Mouse (Mus musculus) macrophage (primary cell): Measurements from ENCODE around the gene Csf2ra. TPM values are rescaled to one million over a fixed set of nuclear protein-coding genes. Genes with fewer than 3 reads are reported as not detected.
"Not testable (repeated sequence)": the region's sequence is repeated elsewhere in the genome, so short reads cannot be mapped to it uniquely, and the experiment has no call there.

Experiments
- H3K27ac ChIP-seq: fragments of 350-480 bp; formaldehyde crosslinking; 2 replicates; pipeline ENCODE4 v1.9.0; 2021
- H3K36me3 ChIP-seq: fragments of 350-480 bp; formaldehyde crosslinking; 2 replicates; pipeline ENCODE4 v1.9.0; 2021; ENCODE audit errors: inconsistent target
- H3K4me3 ChIP-seq: fragments of 350-480 bp; formaldehyde crosslinking; 2 replicates; pipeline ENCODE4 v1.9.0; 2021; ENCODE audit errors: inconsistent target
- H3K79me2 ChIP-seq: fragments of 350-480 bp; formaldehyde crosslinking; 2 replicates; pipeline ENCODE4 v1.9.0; 2021; ENCODE audit errors: inconsistent target
- WGBS: methylation state at CpG from one replicate; pipeline ENCODE4 v1.1.7; 2026; ENCODE audit warnings: inconsistent platforms; ENCODE audit not compliant: missing documents; 5-methylcytosine and 5-hydroxymethylcytosine counted together
- polyA plus RNA-seq: library from polyadenylated mRNA; stranded (reverse); fragments of 250-400 nt; gene quantifications from 3 replicates; pipeline ENCODE4 v1.2.4, GENCODE M21; 2018; ENCODE audit warnings: inconsistent platforms
- total RNA-seq, 78 experiments: library from RNA; depleted of rRNA; stranded (reverse); fragments of 250-400 nt; gene quantifications; 1 replicate in 9 of 78; 2 replicates in 24 of 78; 3 replicates in 43 of 78; 4 replicates in 2 of 78; pipeline ENCODE4 v1.2.4; 2018; ENCODE audit warnings: inconsistent platforms in 56 of 78

The Csf2ra gene
- total RNA-seq (2018; cell fraction: chromatin; rRNA removed): 1,000 to 10,000 TPM in 3 of 26 experiments, 100 to 1,000 TPM in 23; 415 to 1,124 (median 731) TPM
- total RNA-seq (2018; cell fraction: cytosol; rRNA removed): 100 to 1,000 TPM in 8 of 26 experiments, 10 to 100 TPM in 18; 57.6 to 137 (median 87.6) TPM
- 100 to 1,000 TPM; 247 to 598 (median 373) TPM for total RNA-seq (2018; cell fraction: nucleus; rRNA removed)
- 95.2 to 123 TPM (median 109 TPM) in 3 replicates for polyA plus RNA-seq

DNA sequence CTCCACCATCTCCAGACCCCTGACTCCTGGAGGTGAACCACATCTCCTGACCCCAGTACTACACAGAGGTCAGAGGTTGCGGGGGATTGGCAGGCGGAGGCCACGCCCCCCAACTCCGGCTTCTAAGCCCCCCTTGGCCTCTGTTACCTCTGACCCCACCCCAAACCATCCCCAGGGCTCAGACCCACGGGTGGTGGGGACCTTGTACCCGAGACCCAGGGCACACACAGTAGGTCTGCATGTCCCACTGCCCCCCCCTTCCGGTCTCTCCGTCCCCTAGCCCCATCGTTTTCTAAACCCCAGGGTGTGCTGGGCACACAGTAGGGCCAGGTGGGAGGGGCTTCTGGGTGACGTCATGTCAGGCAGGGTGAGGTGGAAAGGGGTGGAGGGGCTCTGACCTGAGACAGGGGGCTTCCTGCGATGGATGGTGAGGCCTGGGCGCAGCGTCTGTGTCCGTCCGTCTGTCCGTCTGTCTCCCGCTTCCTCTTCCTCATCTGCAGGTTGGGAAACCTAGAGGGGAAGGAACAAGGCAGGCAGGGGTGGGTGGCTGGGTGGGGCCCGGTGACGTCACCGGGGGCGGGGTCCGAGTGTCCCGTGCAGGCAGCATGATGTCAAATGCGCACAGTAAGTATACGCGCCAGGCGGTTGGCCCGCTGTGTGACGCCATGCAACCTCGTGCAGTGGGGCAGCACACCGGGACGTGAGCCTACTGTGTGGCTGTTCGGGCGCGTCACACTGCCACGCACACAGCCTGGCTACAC lies at the start of gene Csf2ra:
Csf2ra (minus strand) TSS at position 489 of the 761 bp plus-strand sequence.
- H3K36me3 ChIP-seq: no peaks in the 10 kb centered on the region
- peak within 1 kb of the TSS; percentile 88 for H3K27ac ChIP-seq
- 40% methylated on average over 35 of the region's 36 CpGs for WGBS
- no peaks in the 10 kb centered on the region for H3K79me2 ChIP-seq
- peak within 1 kb of the TSS; percentile 69 for H3K4me3 ChIP-seq

- H3K4me3 ChIP-seq: no peak overlapping the region
- WGBS: 87% methylated on average over 1 of the region's 1 CpGs
These were observed 47.2 kb upstream of the Csf2ra start for GRCm38 (mm10) chr19:61275446-61275845.

DNA sequence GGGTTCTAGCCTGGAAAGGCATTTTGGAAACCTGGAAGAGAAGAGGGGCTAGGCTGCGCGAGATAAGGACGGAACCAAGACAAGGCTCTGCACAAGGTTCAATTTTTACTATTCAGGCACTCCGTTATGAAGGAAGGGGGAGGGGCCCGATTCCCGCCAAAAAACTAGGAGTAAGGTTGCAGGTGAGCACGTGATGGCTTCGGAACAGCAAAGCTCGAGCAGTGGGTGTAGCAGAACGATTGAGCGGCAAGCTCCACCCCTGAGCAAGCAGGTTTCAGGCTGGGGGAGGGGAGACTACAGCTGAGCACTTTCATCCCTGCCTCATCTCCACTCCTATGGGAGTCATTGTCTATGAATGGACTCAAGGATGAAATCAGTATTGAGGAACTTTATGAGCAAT lies 40.9 kb upstream of the Csf2ra start:
- not testable (repeated sequence) for H3K27ac ChIP-seq, H3K4me3 ChIP-seq, H3K36me3 ChIP-seq, H3K79me2 ChIP-seq
- 43% methylated on average over 11 of the region's 11 CpGs for WGBS

More at GRCm38 (mm10) chr19:61275446-61275845, 47.2 kb upstream of the Csf2ra start:
- no peaks in the 10 kb centered on the region for H3K36me3 ChIP-seq
- H3K27ac ChIP-seq: no peak overlapping the region
- H3K79me2 ChIP-seq: no peaks in the 10 kb centered on the region

- H3K27ac ChIP-seq: no peak overlapping the region
- H3K36me3 ChIP-seq: no peaks in the 10 kb centered on the region
- no peaks in the 10 kb centered on the region for H3K79me2 ChIP-seq
- 27% methylated on average over 7 of the region's 7 CpGs for WGBS
- no peak overlapping the region for H3K4me3 ChIP-seq
These were observed 38.9 kb upstream of the Csf2ra start for GRCm38 (mm10) chr19:61267141-61267540.

GRCm38 (mm10) chr19:61266651-61267050 lies 38.4 kb upstream of the Csf2ra start:
- H3K36me3 ChIP-seq: no peaks in the 10 kb centered on the region
- WGBS: 12% methylated on average over 22 of the region's 26 CpGs
- no peak overlapping the region for H3K27ac ChIP-seq
- H3K79me2 ChIP-seq: no peaks in the 10 kb centered on the region
- H3K4me3 ChIP-seq: no peak overlapping the region

- Histone ChIP-seq H3K27ac (no peak overlapping the region), H3K36me3 (no peaks in the 10 kb centered on the region), H3K4me3 (no peak overlapping the region), H3K79me2 (no peaks in the 10 kb centered on the region)
- WGBS: 3% methylated on average over 12 of the region's 12 CpGs
These were observed 38.0 kb upstream of the Csf2ra start for GRCm38 (mm10) chr19:61266246-61266615.

GRCm38 (mm10) chr19:61265349-61266245 lies 37.4 kb upstream of the Csf2ra start:
- 3% methylated on average over 3 of the region's 3 CpGs for WGBS
- peak overlapping the region; percentile 29; the same call in 1 of the 2 replicates for H3K4me3 ChIP-seq
- H3K36me3 ChIP-seq: no peaks in the 10 kb centered on the region
- no peaks in the 10 kb centered on the region for H3K79me2 ChIP-seq
- no peak overlapping the region for H3K27ac ChIP-seq

DNA sequence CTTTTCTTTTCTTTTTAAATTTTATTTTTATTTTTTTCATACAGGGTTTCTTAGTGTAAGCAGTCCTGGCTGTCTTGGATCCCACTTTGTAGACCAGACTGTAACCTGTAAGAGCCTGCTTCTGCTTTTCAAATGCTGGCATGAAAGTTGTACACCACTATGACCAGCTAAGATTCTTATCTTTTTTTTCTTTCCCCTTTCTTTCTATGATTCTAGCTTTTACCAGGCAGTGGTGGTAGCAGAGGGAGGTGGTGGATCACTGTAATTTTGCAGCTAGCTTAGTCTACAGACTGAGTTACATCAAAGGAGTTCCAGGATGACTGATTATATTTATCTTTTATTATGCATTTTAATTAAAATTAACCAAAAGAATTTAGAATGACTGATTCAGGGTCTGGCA lies 36.7 kb upstream of the Csf2ra start:
- H3K36me3 ChIP-seq: no peaks in the 10 kb centered on the region
- no peak overlapping the region for H3K27ac ChIP-seq
- H3K79me2 ChIP-seq: no peaks in the 10 kb centered on the region
- H3K4me3 ChIP-seq: no peak overlapping the region

DNA sequence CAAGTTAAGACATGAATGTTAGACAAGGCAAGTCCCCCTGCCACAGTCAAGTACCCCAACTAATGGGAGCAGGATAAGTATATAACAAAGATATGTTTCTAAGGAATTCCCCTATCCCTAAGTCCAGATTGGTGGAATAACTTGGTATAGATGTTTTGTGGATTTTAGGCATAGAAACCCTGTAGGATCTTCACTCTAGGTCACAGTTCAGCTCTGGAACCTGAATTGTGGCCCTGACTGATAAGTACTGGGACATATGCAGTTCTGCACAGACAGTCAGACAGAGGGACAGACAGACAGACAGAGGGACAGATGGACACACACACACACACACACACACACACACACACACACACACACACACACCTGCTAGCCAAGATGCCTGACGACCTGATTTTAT lies 36.0 kb upstream of the Csf2ra start:
- Histone ChIP-seq H3K79me2 (no peaks in the 10 kb centered on the region), H3K4me3 (no peak overlapping the region)
- WGBS: no CpG with 5 or more reads among the region's 1 CpGs

DNA sequence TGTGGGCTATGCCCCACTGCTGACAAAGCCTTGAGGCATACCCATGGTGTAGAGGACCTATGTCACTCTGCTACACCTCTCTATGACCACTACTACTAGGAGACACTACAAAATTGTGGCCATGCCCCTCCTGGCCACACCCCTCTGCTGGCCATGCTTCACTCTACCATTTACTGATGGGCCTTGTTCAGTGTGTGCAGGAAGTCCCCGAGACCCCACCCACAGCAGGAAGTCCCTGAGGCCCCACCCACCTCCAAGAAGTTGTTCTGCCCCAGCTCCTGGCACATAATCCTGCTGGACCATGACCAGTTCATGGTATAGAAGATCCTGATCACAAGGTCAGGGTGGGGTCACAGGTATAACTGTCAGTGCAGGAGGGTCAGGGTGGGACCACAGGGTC lies 33.0 kb upstream of the Csf2ra start:
- Histone ChIP-seq H3K36me3 (no peaks in the 10 kb centered on the region), H3K27ac (no peak overlapping the region), H3K79me2 (no peaks in the 10 kb centered on the region), H3K4me3 (no peak overlapping the region)
- 80% methylated on average over 1 of the region's 1 CpGs for WGBS

More for the DNA sequence above, 36.0 kb upstream of the Csf2ra start:
- Histone ChIP-seq H3K36me3 (no peaks in the 10 kb centered on the region), H3K27ac (no peak overlapping the region)

DNA sequence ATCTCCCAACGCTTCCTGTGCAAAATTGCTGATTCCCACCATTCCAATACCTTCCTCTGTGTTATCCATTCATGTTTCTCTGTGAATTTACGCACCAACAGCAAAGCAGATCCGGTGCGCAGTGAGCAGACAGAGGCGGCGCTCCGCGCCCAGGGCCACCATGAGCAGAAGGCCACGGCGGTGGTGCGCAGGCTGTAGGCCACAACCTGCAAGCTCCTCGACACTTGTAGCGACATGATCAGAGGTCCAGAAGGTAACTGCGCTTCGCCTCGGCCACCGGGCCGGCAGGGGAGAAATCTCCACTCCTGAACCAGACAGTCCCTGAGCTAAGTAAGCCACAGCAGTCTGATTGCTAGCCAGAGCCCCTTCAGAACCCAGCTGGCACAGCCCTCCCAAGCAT lies 29.5 kb upstream of the Csf2ra start:
- 97% methylated on average over 18 of the region's 18 CpGs for WGBS
- H3K4me3 ChIP-seq: no peak overlapping the region
- H3K27ac ChIP-seq: no peak overlapping the region
- no peaks in the 10 kb centered on the region for H3K79me2 ChIP-seq
- H3K36me3 ChIP-seq: no peaks in the 10 kb centered on the region

DNA sequence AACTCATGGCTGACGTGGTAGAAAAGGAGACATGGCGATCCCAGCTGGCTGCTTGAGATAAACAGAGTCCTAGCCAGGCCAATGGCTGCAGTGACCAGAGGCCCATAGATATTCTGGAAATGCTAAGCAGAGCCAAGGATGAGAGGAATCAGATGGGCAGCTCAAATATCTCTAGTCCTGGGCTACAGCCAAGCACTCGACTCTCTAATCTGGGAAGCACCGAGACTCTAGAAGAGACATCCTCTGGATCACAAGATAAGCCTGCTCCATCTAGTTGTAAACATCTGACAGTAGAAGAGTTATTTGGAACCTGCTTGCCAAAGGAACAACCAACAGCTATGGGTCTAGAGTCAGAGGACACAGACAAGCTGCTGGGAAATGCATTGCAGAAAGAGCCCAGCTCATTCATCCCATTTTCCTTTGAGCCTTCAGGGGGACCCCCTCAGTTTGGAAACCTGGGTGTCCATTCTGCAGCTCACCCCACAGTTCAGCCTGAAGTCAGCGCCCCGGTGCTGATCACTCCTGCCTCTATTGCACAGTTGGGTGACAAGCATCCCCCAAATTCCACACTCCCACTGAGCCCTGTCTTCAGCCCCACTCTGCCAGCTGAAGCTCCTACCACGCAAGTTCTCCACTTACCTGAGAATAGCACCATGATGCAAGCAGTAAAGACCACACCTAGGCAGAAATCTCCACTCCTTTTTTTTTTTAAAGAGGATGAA lies 28.1 kb upstream of the Csf2ra start:
- 95% methylated on average over 7 of the region's 7 CpGs for WGBS
- no peaks in the 10 kb centered on the region for H3K79me2 ChIP-seq
- H3K4me3 ChIP-seq: no peak overlapping the region

GRCm38 (mm10) chr19:61247334-61247733 lies 19.1 kb upstream of the Csf2ra start:
- 96% methylated on average over 4 of the region's 4 CpGs for WGBS
- H3K79me2 ChIP-seq, H3K36me3 ChIP-seq, H3K4me3 ChIP-seq, H3K27ac ChIP-seq: not testable (repeated sequence)

More for the DNA sequence above, 28.1 kb upstream of the Csf2ra start:
- Histone ChIP-seq H3K27ac (no peak overlapping the region), H3K36me3 (no peaks in the 10 kb centered on the region)

DNA sequence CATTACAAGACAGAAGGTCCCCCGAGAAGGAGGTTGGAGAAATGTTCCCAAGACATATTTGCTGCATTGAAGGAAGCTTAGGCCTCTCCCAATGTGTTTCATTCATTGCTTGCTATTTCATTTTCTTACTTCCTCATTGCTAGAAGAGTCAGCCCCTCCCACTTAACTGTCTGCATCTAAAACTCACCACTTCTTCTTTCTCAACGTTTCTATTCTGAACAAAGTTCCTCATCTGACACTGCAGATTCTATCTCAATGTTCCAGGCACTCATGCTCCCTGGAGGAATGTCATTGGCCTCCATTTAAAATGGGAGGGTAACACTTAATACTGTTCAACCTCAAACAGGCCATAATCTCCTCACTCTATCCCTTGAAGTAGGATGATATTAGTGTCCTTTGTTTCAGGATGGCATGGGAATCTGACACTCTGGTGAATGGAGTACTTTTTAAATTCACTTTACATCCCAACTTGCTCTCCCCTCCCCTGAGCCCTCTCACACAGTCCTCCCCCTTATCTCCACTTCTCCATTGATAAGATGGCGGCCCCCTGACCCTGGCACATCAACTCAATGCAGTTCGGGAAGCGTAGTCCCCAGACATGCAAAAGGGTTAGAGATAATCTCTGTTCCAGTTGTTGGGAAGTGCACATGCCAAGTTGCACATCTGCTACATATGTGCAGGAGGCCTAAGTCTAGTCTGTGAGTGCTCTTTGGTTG lies 16.6 kb upstream of the Csf2ra start:
- WGBS: 49% methylated on average over 5 of the region's 5 CpGs
- no peaks in the 10 kb centered on the region for H3K79me2 ChIP-seq
- H3K36me3 ChIP-seq: no peaks in the 10 kb centered on the region
- H3K4me3 ChIP-seq: no peak overlapping the region
- H3K27ac ChIP-seq: peak overlapping the region; percentile 76
